Mouse (Mus musculus) heart, postnatal 0 days (tissue): ENCODE results near the gene Lmna. TPM values are rescaled to one million over a fixed set of nuclear protein-coding genes. Genes with fewer than 3 reads are reported as not detected.

Experiments
- ATAC-seq: fragments of 200-750 bp; cut with Nextera tagmentation; 2 replicates; pipeline ENCODE4 v1.8.0; 2017; ENCODE audit warnings: low read depth, moderate number of reproducible peaks, moderate library complexity; ENCODE audit not compliant: insufficient read depth
- DNase-seq: peaks from one replicate; pipeline ENCODE4 v3.0.0-alpha.2; 2016; ENCODE audit warnings: low spot score
- H3K27ac ChIP-seq: fragments of 300-500 bp; sonication (generic); 2 replicates; pipeline ENCODE4 v1.5.1; 2014; ENCODE audit warnings: low read depth, mild to moderate bottlenecking
- H3K27me3 ChIP-seq: fragments of 300-500 bp; sonication (generic); 2 replicates; pipeline ENCODE4 v1.6.1; 2014; ENCODE audit warnings: low read length, mixed read lengths; ENCODE audit not compliant: control insufficient read depth, insufficient read depth
- H3K36me3 ChIP-seq: fragments of 300-500 bp; sonication (generic); replicated peaks from 2 replicates; pipeline ENCODE4 v1.6.1; 2014; ENCODE audit warnings: low read length, mixed read lengths; ENCODE audit not compliant: control insufficient read depth, insufficient read depth
- H3K4me1 ChIP-seq: fragments of 300-500 bp; sonication (generic); 2 replicates; pipeline ENCODE4 v1.6.1; 2014; ENCODE audit warnings: antibody characterized with exemption; ENCODE audit not compliant: control insufficient read depth, insufficient read depth
- H3K4me2 ChIP-seq: fragments of 300-500 bp; sonication (generic); 2 replicates; pipeline ENCODE4 v1.6.1; 2014; ENCODE audit warnings: low read depth, mild to moderate bottlenecking, low read length, moderate library complexity
- H3K4me3 ChIP-seq: fragments of 300-500 bp; sonication (generic); 2 replicates; pipeline ENCODE4 v1.5.1; 2014; ENCODE audit warnings: low read depth, low read length
- H3K9ac ChIP-seq: fragments of 300-500 bp; sonication (generic); replicated peaks from 2 replicates; pipeline ENCODE4 v1.6.1; 2014; ENCODE audit warnings: low read depth, low read length, mixed read lengths
- H3K9me3 ChIP-seq: fragments of 300-500 bp; sonication (generic); replicated peaks from 2 replicates; pipeline ENCODE4 v1.6.1; 2016; ENCODE audit warnings: low read length; ENCODE audit not compliant: control insufficient read depth
- CTCF ChIP-seq: IDR thresholded peaks from 2 replicates; pipeline ENCODE4 v1.5.1; 2016; ENCODE audit warnings: antibody characterized with exemption, control low read depth, low read depth
- EP300 ChIP-seq: IDR thresholded peaks from 2 replicates; pipeline ENCODE4 v1.6.1; 2016; ENCODE audit warnings: antibody characterized with exemption, low read depth
- WGBS: fragments of 180-500 bp; shearing (Covaris S2); extraction: QIAGEN DNeasy Blood & Tissue Kit; methylation state at CpG from one replicate; pipeline ENCODE4 v1.1.7; 2014; 5-methylcytosine and 5-hydroxymethylcytosine counted together
- polyA plus RNA-seq: library from polyadenylated mRNA; unstranded; fragments of >200 nt; fragmentation: Nextera tagmentation; extraction: Ambion mirVana; gene quantifications from 2 replicates; pipeline ENCODE4 v1.2.1, GENCODE M21; 2015
- total RNA-seq: library from RNA; depleted of rRNA; stranded (reverse); fragments of >200 nt; gene quantifications from 2 replicates; pipeline ENCODE4 v1.2.3, GENCODE M21; 2014; ENCODE audit warnings: low replicate concordance

The Lmna gene
- total and polyA plus RNA-seq, 2 experiments from 2014 or later: 122 to 156 TPM

DNA sequence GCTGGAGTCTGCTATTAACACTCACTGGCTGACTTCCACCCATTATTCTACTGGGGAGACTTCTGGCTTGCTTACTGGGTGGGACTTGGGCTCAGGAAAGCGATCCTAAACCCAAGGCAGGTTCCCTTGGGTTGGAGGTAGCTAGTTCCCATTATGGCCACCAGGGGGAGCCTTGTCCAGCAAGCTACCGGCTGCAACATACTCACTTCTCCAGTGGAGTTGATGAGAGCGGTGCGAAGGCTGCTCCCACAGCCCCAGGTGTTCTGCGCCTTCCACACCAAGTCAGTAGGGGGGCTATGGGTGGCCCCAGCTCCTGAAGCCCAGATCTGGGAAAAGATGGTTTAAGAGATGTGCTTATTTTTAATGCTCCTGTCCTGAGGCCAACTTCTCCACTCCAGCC lies 26.1 kb downstream of the Lmna start:
- peaks cover 3% of the 10 kb centered on the region; the same call in 1 of the 2 replicates for H3K4me1 ChIP-seq
- H3K27ac ChIP-seq: no peak overlapping the region
- no peak overlapping the region for H3K4me2 ChIP-seq
- H3K9ac ChIP-seq: no peak overlapping the region
- DNase-seq (peak; percentile 80), ATAC-seq (peak; percentile 28)
- no peaks in the 10 kb centered on the region for H3K27me3 ChIP-seq
- TF ChIP-seq CTCF (peak; percentile 86), EP300 (no peak)
- peaks cover 67% of the 10 kb centered on the region for H3K36me3 ChIP-seq
- WGBS: 21% methylated on average over 5 of the region's 5 CpGs
- H3K9me3 ChIP-seq: no peaks in the 10 kb centered on the region
- H3K4me3 ChIP-seq: no peak overlapping the region

DNA sequence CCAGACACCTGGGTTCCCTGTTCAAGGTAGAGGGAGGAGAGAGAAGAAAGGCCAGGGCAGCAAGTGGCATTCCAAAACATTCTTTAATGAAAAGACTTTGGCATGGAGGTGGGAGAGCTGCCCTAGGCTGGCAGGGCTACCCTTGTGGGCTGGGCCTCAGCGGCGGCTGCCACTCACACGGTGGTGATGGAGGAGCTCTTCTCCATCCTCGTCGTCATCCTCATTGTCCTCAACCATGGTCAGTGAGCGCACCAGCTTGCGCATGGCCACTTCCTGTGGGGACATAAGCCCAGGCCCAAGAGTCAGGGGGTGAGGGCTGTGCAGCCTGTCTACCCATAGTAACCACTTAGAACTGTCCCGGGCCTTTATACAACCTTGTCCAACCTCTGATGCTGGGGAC lies 26.6 kb downstream of the Lmna start:
- H3K36me3 ChIP-seq: peaks cover 67% of the 10 kb centered on the region

DNA sequence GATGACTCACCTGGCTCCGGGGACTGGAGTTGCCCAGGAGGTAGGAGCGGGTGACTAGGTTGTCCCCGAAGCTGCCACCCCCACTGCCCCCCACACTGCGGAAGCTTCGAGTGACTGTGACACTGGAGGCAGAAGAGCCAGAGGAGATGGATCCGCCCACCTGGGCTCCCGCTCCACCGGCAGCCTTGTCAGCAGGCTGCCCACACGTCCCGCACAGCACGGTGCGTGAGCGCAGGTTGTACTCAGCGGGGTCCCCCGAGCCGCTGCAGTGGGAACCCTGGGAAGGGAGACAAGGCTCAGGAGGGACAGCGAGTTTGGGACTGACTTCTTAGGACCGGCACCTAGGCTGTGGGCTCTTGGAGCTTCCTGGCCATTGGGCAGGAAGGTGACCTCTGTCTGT lies 27.4 kb downstream of the Lmna start:
- no peak overlapping the region for H3K4me2 ChIP-seq
- no peak for DNase-seq
- H3K4me3 ChIP-seq: no peak overlapping the region
- no peaks in the 10 kb centered on the region for H3K27me3 ChIP-seq
- TF ChIP-seq EP300 (no peak), CTCF (no peak)
- WGBS: 52% methylated on average over 18 of the region's 18 CpGs
- H3K9ac ChIP-seq: no peak overlapping the region
- ATAC-seq: no peak
- peaks cover 60% of the 10 kb centered on the region for H3K36me3 ChIP-seq
- no peaks in the 10 kb centered on the region for H3K4me1 ChIP-seq
- H3K9me3 ChIP-seq: no peaks in the 10 kb centered on the region
- no peak overlapping the region for H3K27ac ChIP-seq

More for the DNA sequence above, 26.6 kb downstream of the Lmna start:
- TF ChIP-seq CTCF: no peak
- TF ChIP-seq EP300: no peak
- 79% methylated on average over 8 of the region's 8 CpGs for WGBS
- no peak for ATAC-seq
- H3K27me3 ChIP-seq: no peaks in the 10 kb centered on the region
- DNase-seq: no peak
- no peak overlapping the region for H3K4me2 ChIP-seq
- no peaks in the 10 kb centered on the region for H3K4me1 ChIP-seq
- H3K9me3 ChIP-seq: no peaks in the 10 kb centered on the region
- H3K27ac ChIP-seq: no peak overlapping the region
- no peak overlapping the region for H3K4me3 ChIP-seq
- no peak overlapping the region for H3K9ac ChIP-seq

DNA sequence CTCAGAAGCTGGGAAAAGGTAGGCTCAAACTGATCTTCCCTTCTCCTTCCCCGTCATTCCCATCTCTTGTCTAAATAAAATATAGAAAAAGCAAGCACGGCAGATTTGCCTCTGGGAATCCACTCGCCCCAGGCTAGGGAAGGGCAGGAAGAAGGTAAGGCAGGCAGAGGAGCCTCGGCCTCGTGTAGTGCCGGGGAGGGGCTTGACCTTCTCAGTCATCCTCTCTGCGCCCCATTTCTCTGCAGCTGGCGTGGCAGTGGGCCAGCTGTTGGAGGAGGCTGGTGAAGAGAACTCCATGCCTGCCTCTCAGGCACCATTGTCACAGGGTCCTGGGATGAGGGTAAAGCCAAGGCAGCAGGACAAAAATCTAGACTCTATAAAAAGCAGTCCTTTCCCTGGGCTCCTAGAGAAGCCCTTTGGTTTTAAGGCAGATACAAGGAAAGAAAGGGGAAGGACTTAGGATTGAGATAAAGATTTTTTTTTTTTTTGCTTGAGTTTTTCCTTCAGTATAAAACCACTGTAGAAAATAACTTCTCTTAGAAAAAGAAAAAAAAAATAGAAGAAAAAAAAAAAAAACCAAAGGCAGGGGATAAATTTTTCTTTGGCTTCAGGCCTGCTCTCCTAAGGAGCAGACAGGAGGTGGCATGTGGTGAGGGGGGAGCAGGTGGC lies 28.2 kb downstream of the Lmna start:
- Histone ChIP-seq H3K36me3 (peaks cover 52% of the 10 kb centered on the region), H3K9ac (no peak overlapping the region), H3K4me2 (no peak overlapping the region), H3K9me3 (no peaks in the 10 kb centered on the region), H3K4me3 (no peak overlapping the region), H3K27me3 (no peaks in the 10 kb centered on the region), H3K4me1 (no peaks in the 10 kb centered on the region), H3K27ac (no peak overlapping the region)
- DNase-seq (no peak), ATAC-seq (no peak)
- WGBS: 57% methylated on average over 8 of the region's 8 CpGs
- TF ChIP-seq EP300 (no peak), CTCF (no peak)

DNA sequence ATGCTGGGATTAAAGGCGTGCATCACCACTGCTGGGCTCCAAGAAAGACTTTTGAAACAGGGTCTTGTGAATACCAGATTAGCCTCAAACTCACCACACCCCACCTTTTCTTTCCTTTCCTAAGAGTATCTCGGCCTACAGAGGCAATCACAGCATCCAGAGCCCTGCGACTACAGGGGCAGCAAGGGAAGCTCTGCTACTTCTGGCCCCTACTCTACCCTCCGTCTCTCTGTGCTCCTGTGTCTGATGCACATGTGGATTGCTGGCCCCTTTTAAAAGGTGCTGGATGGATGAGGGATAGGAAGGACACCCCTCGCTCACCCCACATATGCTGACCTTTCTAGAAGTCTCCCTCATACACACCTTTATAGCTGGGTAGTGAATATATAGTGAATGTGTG lies 29.1 kb downstream of the Lmna start:
- no peak overlapping the region for H3K4me2 ChIP-seq
- H3K4me3 ChIP-seq: no peak overlapping the region
- TF ChIP-seq CTCF: no peak
- TF ChIP-seq EP300: no peak
- WGBS: 89% methylated on average over 5 of the region's 5 CpGs
- no peaks in the 10 kb centered on the region for H3K9me3 ChIP-seq
- H3K36me3 ChIP-seq: peaks cover 44% of the 10 kb centered on the region
- no peak for DNase-seq
- H3K9ac ChIP-seq: no peak overlapping the region
- no peaks in the 10 kb centered on the region for H3K27me3 ChIP-seq
- no peak overlapping the region for H3K27ac ChIP-seq
- ATAC-seq: no peak
- no peaks in the 10 kb centered on the region for H3K4me1 ChIP-seq

DNA sequence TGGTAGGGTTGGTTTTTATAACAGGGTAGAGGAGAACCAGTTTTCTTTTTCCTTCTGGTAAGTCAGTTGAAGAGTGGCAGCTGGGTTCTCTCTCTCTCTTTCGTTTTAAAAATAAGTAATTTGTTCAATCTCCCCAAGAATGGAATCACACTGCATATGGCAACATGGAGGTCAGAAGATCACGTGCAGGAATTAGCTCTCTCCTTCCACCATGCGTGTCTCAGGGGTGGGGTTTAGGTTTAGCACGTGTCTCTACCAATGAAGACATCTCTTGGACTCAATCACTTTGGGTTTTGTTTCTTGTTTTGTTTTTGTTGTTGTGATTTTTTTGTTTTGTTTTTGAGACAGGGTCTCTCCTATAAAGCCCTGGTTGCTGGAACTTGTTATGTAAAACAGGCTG lies 29.9 kb downstream of the Lmna start:
- H3K27me3 ChIP-seq: no peaks in the 10 kb centered on the region
- H3K36me3 ChIP-seq: peaks cover 36% of the 10 kb centered on the region
- 78% methylated on average over 4 of the region's 4 CpGs for WGBS
- no peak for ATAC-seq
- H3K9ac ChIP-seq: no peak overlapping the region
- no peak for DNase-seq
- no peak for TF ChIP-seq CTCF
- no peak for TF ChIP-seq EP300
- H3K4me1 ChIP-seq: no peaks in the 10 kb centered on the region
- H3K9me3 ChIP-seq: no peaks in the 10 kb centered on the region
- H3K4me2 ChIP-seq: no peak overlapping the region
- no peak overlapping the region for H3K27ac ChIP-seq
- H3K4me3 ChIP-seq: no peak overlapping the region
